Mouse (Mus musculus) myocyte (in vitro differentiated cells): ENCODE measurements at regions not wholly inside any gene's neighbourhood (a gene's known extent, or its start where the extent isn't known, plus 50 kb on each side); places are given as distances from the start of the nearest gene placed in this dataset.

Source experiments
- POLR2A ChIP-seq: IDR thresholded peaks from one replicate; pipeline ENCODE4 v1.6.1; 2011; ENCODE audit warnings: low read depth, mild to moderate bottlenecking, control low read depth, moderate library complexity; ENCODE audit not compliant: insufficient read length
- TCF12 ChIP-seq: IDR thresholded peaks from one replicate; pipeline ENCODE4 v1.6.1; 2011; ENCODE audit warnings: mild to moderate bottlenecking, control low read depth; ENCODE audit not compliant: poor library complexity, insufficient read depth, severe bottlenecking

DNA sequence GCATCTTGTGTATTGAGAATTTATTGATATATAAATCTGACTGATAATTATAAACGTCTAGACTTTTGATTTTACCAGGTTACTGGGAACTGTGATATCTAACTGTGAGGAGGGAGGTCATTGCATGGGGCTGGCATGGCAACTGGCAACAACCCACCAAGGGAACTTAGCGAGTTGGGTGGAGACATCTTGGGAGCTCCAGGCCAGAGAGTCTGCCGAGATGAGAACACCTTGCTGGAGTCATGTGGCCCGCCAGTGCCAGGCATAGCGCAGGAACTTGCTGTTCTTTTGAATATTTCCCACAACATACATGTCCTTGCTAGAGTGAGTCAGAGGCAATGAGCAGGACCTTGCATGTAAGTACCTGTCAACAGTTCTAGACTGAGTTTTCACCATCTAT is 413.9 kb downstream of the Ice1 start:
- TF ChIP-seq POLR2A (no peak), TCF12 (no peak)
